Mouse (Mus musculus): ENCODE data around the gene Zkscan1.

Gene Zkscan1

DNA sequence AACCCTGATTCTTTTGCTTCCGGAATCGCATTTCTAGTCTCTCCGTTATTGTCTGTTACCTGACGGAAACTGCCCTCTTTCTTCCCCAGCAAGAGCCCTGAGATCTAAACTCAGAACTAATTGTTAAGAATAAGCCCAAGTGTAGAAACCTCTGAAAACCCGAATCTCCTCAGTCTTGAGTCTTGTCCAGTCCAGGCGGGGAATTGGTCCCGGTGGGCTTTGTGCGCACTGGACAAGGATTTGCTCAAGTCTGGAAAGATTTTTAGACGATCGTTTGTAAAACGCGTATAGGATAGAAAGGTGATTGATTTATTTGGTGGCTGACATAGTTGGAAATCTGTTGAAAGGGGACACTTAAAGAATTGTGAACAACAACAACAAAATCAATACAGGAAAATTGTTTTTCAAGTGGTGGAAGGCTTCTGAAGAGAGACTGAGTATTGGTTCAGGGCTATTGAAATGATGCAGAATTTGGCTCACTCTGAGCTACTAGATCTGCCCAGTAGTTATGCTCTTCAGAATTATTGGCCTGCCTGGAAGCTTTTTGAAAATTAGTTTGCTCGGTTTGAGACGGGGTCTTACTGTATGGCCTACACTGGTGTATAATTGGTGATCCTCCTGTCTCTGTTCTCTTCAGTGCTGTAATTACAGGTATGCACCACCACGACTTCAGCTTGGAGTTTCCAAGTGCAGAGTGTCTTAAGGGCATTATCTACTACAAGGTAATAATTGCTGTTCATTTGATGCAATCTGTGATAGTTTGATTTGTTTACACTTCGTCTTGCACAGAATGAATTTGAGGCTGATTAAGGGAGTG, 32.5 kb downstream of the Zkscan1 start:
- DNase-seq, result no peak

DNA sequence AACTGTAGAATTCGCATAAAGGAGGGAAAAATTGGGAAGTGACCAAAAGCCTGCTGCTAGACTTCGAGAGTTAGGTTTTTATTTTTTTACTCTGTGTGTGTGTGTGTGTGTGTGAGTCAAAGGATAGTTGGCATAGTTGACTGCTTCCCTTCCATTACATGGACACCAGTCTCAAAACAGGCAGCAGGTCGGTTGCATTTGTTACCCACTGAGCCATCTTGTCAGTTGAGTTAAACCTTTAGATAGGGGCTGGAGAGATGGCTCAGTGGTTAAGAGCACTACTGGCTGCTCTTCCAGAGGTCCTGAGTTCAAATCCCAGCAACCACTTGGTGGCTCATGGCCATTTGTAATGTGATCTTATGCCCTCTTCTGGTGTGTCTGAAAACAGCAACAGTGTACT, 33.2 kb downstream of the Zkscan1 start:
- DNase-seq, result no peak

- no peak for DNase-seq
Measured at GRCm38 (mm10) chr5:138132425-138133064, 47.7 kb downstream of the Zkscan1 start.

- no peak for DNase-seq
Measured at GRCm38 (mm10) chr5:138137257-138137656, 52.4 kb downstream of the Zkscan1 start.

- DNase-seq, result no peak
Measured at GRCm38 (mm10) chr5:138137935-138138549, 53.2 kb downstream of the Zkscan1 start.

- no peak for DNase-seq
Measured at GRCm38 (mm10) chr5:138138585-138138984, 53.7 kb downstream of the Zkscan1 start.

- DNase-seq, result no peak
Measured at GRCm38 (mm10) chr5:138154390-138154789, 69.5 kb downstream of the Zkscan1 start.

DNA sequence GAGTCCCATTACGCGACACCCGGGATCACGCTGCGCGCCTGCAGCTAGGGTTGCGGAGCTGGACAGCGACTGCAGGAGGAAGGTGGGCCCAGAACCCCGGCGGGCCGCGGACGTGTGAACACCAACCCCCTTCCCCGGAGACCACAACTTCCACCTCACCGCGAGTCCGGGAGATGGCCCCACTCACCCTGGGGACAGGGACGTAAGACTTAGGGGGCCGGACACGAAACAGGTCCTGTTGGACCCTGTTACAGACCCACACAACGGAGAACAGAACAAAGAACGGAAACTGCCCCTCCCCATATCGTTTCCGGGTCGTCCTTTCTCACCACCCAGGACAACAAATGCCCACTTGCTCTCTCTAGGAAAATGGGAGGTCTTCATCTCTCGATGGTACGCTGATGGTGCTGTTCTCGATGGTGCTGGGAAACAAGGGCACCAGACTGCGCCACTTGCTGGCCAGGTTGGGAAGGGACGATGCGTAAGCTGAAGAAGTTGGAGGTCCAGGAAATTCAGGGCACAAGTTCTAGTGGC, 70.6 kb downstream of the Zkscan1 start, which contains the start of gene Zfp113:
TSS of gene Zfp113 (minus strand) at position 302 of the 534 bp plus-strand sequence.
- DNase-seq, result peak; percentile 94
